ENCODE assay signal across 9 mouse cellular contexts in genomic region chr7:30613529-30614112, GRCm38 (mm10). TPM values are rescaled to one million over a fixed set of nuclear protein-coding genes. Genes with fewer than 3 reads are reported as not detected.
DNase-seq lines count a peak whose midpoint lies in the region; ATAC-seq lines count a peak whose summit lies in the region.
"Had no signal": no experiment of that assay in that cellular context is flagged by ENCODE, and none has a peak within 500 bp of the region (broad histone marks: within the 10 kb centered on the region; RNA-seq: fewer than 3 reads in every experiment).

No protein-coding gene starts in this region.

- WGBS in midbrain, embryonic 11.5 days = 24% methylated on average over 14 of the region's 14 CpGs
- WGBS in midbrain, embryonic 15.5 days = 24% methylated on average over 14 of the region's 14 CpGs
- WGBS in embryonic facial prominence, embryonic 10.5 days = 27% methylated on average over 14 of the region's 14 CpGs
- 23% methylated on average over 14 of the region's 14 CpGs for WGBS in intestine, embryonic 14.5 days

- peak; percentile 42; the same call in 1 of the 2 replicates for ATAC-seq in midbrain, embryonic 11.5 days (ENCODE audit: low FRiP score)
- ATAC-seq in midbrain, embryonic 15.5 days (replicated peaks) = no peak
- peak; percentile 53 for ATAC-seq in intestine, embryonic 14.5 days (replicated peaks; ENCODE audit: low FRiP score, low TSS enrichment, low read depth)

- no peaks in the 10 kb centered on the region for H3K27me3 ChIP-seq in midbrain, embryonic 11.5 days (ENCODE audit: control insufficient read depth, insufficient read depth, low read length)
- H3K27me3 ChIP-seq in midbrain, embryonic 15.5 days (replicated peaks) = no peaks in the 10 kb centered on the region
- H3K27me3 ChIP-seq in embryonic facial prominence, embryonic 10.5 days (replicated peaks; ENCODE audit: low read depth, poor library complexity, severe bottlenecking) = no peaks in the 10 kb centered on the region
- no peaks in the 10 kb centered on the region for H3K27me3 ChIP-seq in intestine, embryonic 14.5 days (replicated peaks; ENCODE audit: control insufficient read depth, insufficient read depth, low read length)

- peak; percentile 93 for DNase-seq in midbrain, embryonic 11.5 days (ENCODE audit: low spot score, missing footprints)
- DNase-seq in adipocyte (ENCODE audit: low spot score) = peak; percentile 36
- peak; percentile 71 for DNase-seq in embryonic facial prominence, embryonic 10.5 days (ENCODE audit: low spot score)
- DNase-seq in intestine, embryonic 14.5 days (ENCODE audit: low spot score) = peak; percentile 84
- DNase-seq in liver = peak; percentile 69
- DNase-seq in naive thymus-derived CD4-positive, alpha-beta T cell, adult 2 months (ENCODE audit: low read depth) = peak; percentile 76
- peak; percentile 67 for DNase-seq in thymus, postnatal 25 days

- peaks cover 7% of the 10 kb centered on the region; the same call in 1 of the 2 replicates for H3K36me3 ChIP-seq in midbrain, embryonic 11.5 days (ENCODE audit: control insufficient read depth, insufficient read depth, low read length)
- H3K36me3 ChIP-seq in midbrain, embryonic 15.5 days (replicated peaks) = peaks cover 28% of the 10 kb centered on the region; the same call in 1 of the 2 replicates
- peaks cover 39% of the 10 kb centered on the region for H3K36me3 ChIP-seq in embryonic facial prominence, embryonic 10.5 days (replicated peaks)
- H3K36me3 ChIP-seq in intestine, embryonic 14.5 days (ENCODE audit: control insufficient read depth, insufficient read depth, low read length) = peaks cover 28% of the 10 kb centered on the region

- no peak overlapping the region for H3K4me3 ChIP-seq in midbrain, embryonic 11.5 days (ENCODE audit: low read depth, low read length)
- H3K4me3 ChIP-seq in midbrain, embryonic 15.5 days = no peak overlapping the region
- no peak overlapping the region for H3K4me3 ChIP-seq in embryonic facial prominence, embryonic 10.5 days
- no peak overlapping the region for H3K4me3 ChIP-seq in intestine, embryonic 14.5 days (ENCODE audit: low read depth, low read length)
- H3K4me3 ChIP-seq: myocyte had no signal

- H3K9me3 ChIP-seq in midbrain, embryonic 11.5 days (ENCODE audit: control insufficient read depth, low read length) = no peaks in the 10 kb centered on the region
- H3K9me3 ChIP-seq in midbrain, embryonic 15.5 days = no peaks in the 10 kb centered on the region
- H3K9me3 ChIP-seq in embryonic facial prominence, embryonic 10.5 days = 0 out of 2 replicates have a peak, but pooled peaks cover 2% of the 10 kb centered on the region
- no peaks in the 10 kb centered on the region for H3K9me3 ChIP-seq in intestine, embryonic 14.5 days (ENCODE audit: control insufficient read depth, low read length)

- H3K9ac ChIP-seq in midbrain, embryonic 11.5 days (ENCODE audit: low read length) = no peak overlapping the region
- no peak overlapping the region for H3K9ac ChIP-seq in midbrain, embryonic 15.5 days
- no peak overlapping the region for H3K9ac ChIP-seq in intestine, embryonic 14.5 days (ENCODE audit: low read length)

- H3K4me1 ChIP-seq in midbrain, embryonic 11.5 days (ENCODE audit: control insufficient read depth, insufficient read depth, low read length) = no peaks in the 10 kb centered on the region
- H3K4me1 ChIP-seq in midbrain, embryonic 15.5 days = no peaks in the 10 kb centered on the region
- no peaks in the 10 kb centered on the region for H3K4me1 ChIP-seq in embryonic facial prominence, embryonic 10.5 days
- H3K4me1 ChIP-seq in intestine, embryonic 14.5 days (replicated peaks; ENCODE audit: control insufficient read depth, insufficient read depth, low read length) = no peaks in the 10 kb centered on the region

- no peak overlapping the region for H3K4me2 ChIP-seq in midbrain, embryonic 11.5 days
- H3K4me2 ChIP-seq in midbrain, embryonic 15.5 days = no peak overlapping the region
- H3K4me2 ChIP-seq in intestine, embryonic 14.5 days (ENCODE audit: low read length) = peak overlapping the region; percentile 30

- no peak overlapping the region for H3K27ac ChIP-seq in midbrain, embryonic 11.5 days (ENCODE audit: low read depth, low read length)
- no peak overlapping the region for H3K27ac ChIP-seq in midbrain, embryonic 15.5 days
- H3K27ac ChIP-seq in embryonic facial prominence, embryonic 10.5 days (replicated peaks) = no peak overlapping the region
- no peak overlapping the region for H3K27ac ChIP-seq in intestine, embryonic 14.5 days (ENCODE audit: low read depth)

RNA-seq across cellular contexts. Expression of gene Upk1a, which starts 1.0 kb away (rescaled TPM):
- polyA plus RNA-seq in midbrain, embryonic 11.5 days (2014; fragmentation: Nextera tagmentation; extraction: Ambion mirVana) = 0.67 and 1.0 TPM in 2 replicates
- 0.51 and 0.58 TPM in 2 replicates for polyA plus RNA-seq in midbrain, embryonic 15.5 days (2015; fragmentation: Nextera tagmentation; extraction: Ambion mirVana)
- polyA plus RNA-seq in embryonic facial prominence, embryonic 10.5 days (2016; fragmentation: Nextera tagmentation; extraction: Ambion mirVana) = 0.54 and 1.0 TPM in 2 replicates
- polyA plus RNA-seq in intestine, embryonic 14.5 days (2014; fragmentation: Nextera tagmentation; extraction: Ambion mirVana) = 12.1 and 15.3 TPM in 2 replicates

RNA-seq across cellular contexts. Expression of gene Cox6b1, which starts 12.3 kb away (rescaled TPM):
- 791 and 797 TPM in 2 replicates for polyA plus RNA-seq in midbrain, embryonic 11.5 days (2014; fragmentation: Nextera tagmentation; extraction: Ambion mirVana)
- polyA plus RNA-seq in midbrain, embryonic 15.5 days (2015; fragmentation: Nextera tagmentation; extraction: Ambion mirVana) = 1,061 and 1,083 TPM in 2 replicates
- polyA plus RNA-seq in embryonic facial prominence, embryonic 10.5 days (2016; fragmentation: Nextera tagmentation; extraction: Ambion mirVana) = 776 and 799 TPM in 2 replicates
- 1,084 and 1,229 TPM in 2 replicates for polyA plus RNA-seq in intestine, embryonic 14.5 days (2014; fragmentation: Nextera tagmentation; extraction: Ambion mirVana)

RNA-seq across cellular contexts. Expression of gene Zbtb32, which starts 14.9 kb away (rescaled TPM):
- 0.21 and 0.25 TPM in 2 replicates for polyA plus RNA-seq in midbrain, embryonic 11.5 days (2014; fragmentation: Nextera tagmentation; extraction: Ambion mirVana)
- polyA plus RNA-seq in midbrain, embryonic 15.5 days (2015; fragmentation: Nextera tagmentation; extraction: Ambion mirVana) = 0.36 and 0.41 TPM in 2 replicates
- 0.41 TPM in 1 of 2 replicates, not detected in the other for polyA plus RNA-seq in embryonic facial prominence, embryonic 10.5 days (2016; fragmentation: Nextera tagmentation; extraction: Ambion mirVana)
- 0.81 and 0.83 TPM in 2 replicates for polyA plus RNA-seq in intestine, embryonic 14.5 days (2014; fragmentation: Nextera tagmentation; extraction: Ambion mirVana)

RNA-seq across cellular contexts. Expression of gene Etv2, which starts 22.0 kb away (rescaled TPM):
- not detected in 2 replicates for polyA plus RNA-seq in midbrain, embryonic 11.5 days (2014; fragmentation: Nextera tagmentation; extraction: Ambion mirVana)
- not detected in 2 replicates for polyA plus RNA-seq in midbrain, embryonic 15.5 days (2015; fragmentation: Nextera tagmentation; extraction: Ambion mirVana)
- 0.47 and 0.87 TPM in 2 replicates for polyA plus RNA-seq in embryonic facial prominence, embryonic 10.5 days (2016; fragmentation: Nextera tagmentation; extraction: Ambion mirVana)
- polyA plus RNA-seq in intestine, embryonic 14.5 days (2014; fragmentation: Nextera tagmentation; extraction: Ambion mirVana) = not detected in 2 replicates
- polyA plus RNA-seq: myocyte had no signal

RNA-seq across cellular contexts. Expression of gene Kmt2b, which starts 25.1 kb away (rescaled TPM):
- polyA plus RNA-seq in midbrain, embryonic 11.5 days (2014; fragmentation: Nextera tagmentation; extraction: Ambion mirVana) = 10.3 and 10.7 TPM in 2 replicates
- polyA plus RNA-seq in midbrain, embryonic 15.5 days (2015; fragmentation: Nextera tagmentation; extraction: Ambion mirVana) = 12.1 and 12.3 TPM in 2 replicates
- 8.9 and 10.2 TPM in 2 replicates for polyA plus RNA-seq in embryonic facial prominence, embryonic 10.5 days (2016; fragmentation: Nextera tagmentation; extraction: Ambion mirVana)
- polyA plus RNA-seq in intestine, embryonic 14.5 days (2014; fragmentation: Nextera tagmentation; extraction: Ambion mirVana) = 12.8 and 13.0 TPM in 2 replicates

Comparison
In these comparisons a context has a peak if more than half of its experiments do, and no peak if none do; other contexts are left out.
1. DNase-seq: peak in every context shown above with its lines; median percentile 93 in midbrain, embryonic 11.5 days; 84 in intestine, embryonic 14.5 days; 76 in naive thymus-derived CD4-positive, alpha-beta T cell, adult 2 months; 71 in embryonic facial prominence, embryonic 10.5 days; 69 in liver; 67 in thymus, postnatal 25 days; 36 in adipocyte.